Mouse (Mus musculus): ENCODE results near the gene Lrrc8d.
A peak's percentile ranks its signal among the peaks of the same experiment; 100 is the strongest.
"Not testable (repeated sequence)": the region's sequence is repeated elsewhere in the genome, so short reads cannot be mapped to it uniquely, and the experiment has no call there.

The Lrrc8d gene

DNA sequence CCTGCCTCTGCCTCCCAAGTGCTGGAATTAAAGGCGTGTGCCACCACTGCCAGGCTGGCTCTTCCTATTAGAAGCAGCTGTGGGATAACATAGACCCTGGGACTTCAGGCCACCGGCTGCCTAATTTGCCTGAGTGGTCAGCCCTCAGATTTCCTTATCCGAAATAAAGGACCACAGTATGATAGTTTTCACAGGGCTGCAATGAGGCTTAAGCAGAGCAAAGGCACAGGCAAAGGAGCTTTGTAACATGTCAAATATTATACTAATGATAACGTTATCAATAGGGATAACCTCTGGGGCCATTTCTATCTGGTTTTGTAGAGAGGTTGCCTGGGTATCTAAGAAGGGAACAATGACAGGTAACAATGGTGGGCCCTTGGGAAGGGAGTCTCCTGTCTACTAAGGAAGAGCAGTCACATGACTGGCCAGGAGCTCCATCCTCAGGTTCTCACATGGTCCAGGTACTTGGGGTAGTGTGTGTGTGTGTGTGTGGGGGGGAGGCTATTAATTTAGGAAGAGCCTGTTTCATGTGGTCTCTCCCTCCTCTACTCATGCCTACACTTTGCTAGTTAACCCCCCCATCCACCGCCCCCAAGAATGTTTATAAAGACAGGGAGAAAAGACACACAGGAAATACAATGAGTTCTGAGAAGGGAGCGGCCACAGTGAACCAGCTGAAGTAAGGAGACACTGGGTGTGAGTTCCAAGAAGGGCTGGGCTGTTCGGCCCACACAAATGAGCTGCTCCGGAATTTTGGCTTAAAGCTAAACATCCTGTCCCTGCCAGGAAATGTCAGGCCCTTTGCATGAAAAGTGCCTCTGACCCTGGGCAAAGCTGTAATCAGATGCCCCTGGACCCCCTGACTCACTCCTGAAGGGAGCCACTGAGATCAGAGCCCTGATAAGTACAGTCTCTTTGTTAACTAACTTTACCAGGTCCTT is 159.3 kb downstream of the Lrrc8d start:
- DNase-seq (ENCODE audit: low spot score in 2 of 2), result no peak

DNA sequence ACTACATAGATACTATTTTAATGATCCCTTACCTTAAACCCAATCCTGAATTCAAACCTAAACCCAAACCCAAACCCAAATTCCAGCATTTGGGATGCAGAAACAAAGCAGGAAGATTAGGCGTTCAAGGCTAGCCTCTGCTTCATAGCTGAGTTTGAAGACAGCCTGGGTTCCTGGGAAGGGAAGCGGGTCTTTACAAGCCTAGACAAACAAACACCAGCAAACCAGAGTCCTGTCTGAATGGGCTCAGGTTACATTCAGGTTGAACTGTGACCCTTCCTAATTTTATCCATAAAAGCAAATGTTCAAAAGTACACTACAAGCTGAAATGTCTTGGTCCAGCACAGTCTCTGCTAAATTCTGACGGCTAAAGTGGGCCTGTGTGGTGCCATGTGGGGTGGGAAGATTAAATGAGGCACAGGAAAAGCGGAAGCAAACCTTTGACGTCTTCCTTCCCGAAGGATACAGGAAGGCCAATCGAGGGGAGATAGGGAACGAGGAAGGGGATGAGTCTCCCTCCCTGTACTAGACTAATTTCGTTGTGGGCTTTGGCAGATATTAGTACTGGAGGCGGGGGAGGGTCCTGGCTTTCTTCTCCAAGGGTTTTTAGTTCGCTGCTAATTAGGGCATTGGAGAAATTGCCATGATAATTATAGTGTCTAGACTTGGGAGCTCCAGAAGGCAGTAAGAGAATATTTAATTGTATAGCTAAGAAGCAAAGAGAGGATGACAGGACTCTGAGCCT is 160.1 kb downstream of the Lrrc8d start:
- no peak for DNase-seq (ENCODE audit: low spot score in 2 of 2)

DNA sequence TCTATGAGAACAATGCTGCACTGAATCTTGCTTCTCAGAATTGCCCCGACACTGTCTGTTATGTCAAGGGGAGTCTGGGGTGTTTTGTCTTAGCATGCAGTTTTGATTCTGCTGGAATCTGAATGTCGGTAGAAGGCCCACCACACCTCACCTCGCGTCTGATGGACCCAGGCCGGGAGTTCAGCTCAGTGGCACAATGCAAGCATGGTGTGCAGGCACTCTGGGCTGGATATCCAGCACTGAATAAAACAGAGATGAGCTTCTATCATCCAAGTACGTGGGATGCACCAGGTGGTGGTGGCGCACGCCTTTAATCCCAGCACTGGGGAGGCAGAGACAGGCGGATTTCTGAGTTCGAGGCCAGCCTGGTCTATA is 160.7 kb downstream of the Lrrc8d start:
- no peak for DNase-seq (ENCODE audit: low spot score in 2 of 2)

DNA sequence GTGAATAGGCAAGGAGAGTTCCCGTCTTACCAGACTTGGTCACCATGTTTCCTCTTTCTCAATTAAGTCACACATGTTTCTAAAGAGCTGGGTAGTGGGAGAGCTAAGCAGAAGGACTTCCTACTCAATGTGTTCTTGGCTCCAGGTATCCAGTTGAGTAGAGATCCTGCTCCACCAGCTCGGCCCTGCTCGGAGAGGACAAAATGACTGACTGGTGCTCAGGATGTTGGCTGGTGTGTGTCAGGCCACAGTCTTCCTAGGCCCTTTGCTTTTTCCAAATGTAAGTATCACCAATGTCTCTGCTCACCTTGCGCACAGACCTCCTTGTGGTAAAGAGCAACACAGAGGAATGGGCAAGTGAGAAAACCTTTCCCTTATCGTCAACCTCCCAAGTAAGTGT is 161.8 kb downstream of the Lrrc8d start:
- DNase-seq (ENCODE audit: low spot score in 2 of 2), result no peak

DNA sequence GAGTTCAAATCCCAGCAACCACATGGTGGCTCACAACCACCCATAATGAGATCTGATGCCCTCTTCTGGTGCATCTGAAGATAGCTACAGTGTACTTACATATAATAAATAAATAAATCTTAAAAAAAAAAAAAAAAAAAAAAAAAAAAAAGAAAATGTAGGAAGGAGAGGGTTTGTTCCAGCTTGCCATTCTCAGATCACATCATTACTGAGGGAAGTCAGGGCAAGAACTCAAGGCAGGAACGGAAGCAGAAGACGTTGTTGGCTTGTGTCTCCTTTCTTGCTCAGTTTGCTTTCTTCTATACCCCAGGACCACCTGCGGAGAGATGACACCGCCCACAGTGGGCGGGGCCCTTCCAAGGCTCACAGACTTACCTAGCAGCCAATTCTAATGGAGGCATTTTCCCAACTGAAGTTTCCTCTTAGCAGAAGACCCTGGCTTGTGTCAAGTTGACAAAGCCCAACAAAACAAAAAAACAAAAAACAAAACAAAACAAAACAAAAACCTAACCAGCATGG is 165.4 kb downstream of the Lrrc8d start:
- not testable (repeated sequence) for DNase-seq (ENCODE audit: low spot score in 2 of 2)

DNA sequence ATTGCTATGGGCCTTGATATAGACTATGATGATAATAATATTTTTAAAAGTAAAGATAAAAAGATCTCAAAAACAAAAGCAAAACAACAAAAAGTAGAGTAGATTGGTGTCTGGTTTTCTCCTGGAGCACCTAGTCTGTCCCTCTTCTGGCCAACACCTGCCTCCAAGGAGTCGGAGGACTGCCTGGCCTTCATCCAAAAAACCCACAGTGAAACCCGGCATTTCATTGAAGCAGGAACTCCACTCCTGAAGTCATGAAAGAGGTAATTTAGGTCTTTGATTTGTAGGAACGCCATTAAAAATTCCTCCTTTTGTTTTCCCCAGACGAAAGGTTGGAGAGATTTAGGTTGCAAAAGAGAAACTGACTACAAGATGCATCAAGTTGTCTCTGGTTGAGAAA is 167.7 kb downstream of the Lrrc8d start:
- DNase-seq (ENCODE audit: low spot score in 2 of 2), result no peak

DNA sequence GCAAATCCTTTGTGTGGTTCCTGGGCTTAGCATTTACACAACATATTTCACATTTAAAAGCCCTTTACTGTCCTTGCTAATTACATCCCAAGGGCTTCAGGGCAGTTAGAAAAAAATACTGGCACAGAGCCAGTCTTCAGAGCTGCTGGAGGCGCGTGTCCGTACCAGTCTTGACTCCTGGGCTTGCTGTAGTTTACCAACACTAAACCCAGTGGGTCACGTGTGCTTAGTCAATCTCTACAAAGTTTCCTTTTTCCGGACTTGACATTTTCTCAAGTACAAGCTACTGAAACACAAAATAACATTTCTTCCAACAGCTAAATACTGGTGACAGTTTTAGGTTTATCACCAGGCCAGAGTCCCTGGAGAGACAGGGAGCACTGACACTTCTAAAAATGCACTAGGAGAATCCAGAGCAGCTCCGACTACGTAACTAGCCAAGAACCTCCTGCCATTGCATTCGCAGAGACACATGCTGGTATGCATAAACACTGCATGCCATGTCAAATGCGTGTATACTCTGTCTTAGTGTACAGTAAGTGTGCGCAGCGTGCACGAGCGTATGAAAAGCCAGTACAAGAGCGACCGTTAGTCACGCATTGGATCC is 168.2 kb downstream of the Lrrc8d start:
- DNase-seq (ENCODE audit: low spot score in 2 of 2), result no peak

DNA sequence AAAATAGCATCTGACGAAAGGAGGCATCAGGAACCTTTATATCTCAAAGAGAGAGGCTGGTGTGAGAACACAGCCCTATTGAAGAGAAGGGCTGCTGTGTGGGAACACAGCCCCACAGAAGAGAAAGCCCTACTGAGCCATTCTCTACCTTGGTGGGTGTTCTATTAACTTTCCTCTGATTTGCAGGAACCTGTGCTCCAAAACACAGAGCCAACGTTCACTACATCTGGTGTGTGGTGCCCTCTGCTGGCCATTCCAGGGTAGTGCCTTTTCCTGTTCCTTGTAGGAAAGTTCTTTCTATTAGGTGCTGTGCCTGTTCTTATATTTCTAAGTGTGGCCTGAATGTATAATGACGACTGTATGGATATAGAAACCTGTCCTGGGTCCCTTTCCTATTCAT is 168.8 kb downstream of the Lrrc8d start:
- peak; percentile 60 to 82 for DNase-seq (ENCODE audit: low spot score in 2 of 2)

DNA sequence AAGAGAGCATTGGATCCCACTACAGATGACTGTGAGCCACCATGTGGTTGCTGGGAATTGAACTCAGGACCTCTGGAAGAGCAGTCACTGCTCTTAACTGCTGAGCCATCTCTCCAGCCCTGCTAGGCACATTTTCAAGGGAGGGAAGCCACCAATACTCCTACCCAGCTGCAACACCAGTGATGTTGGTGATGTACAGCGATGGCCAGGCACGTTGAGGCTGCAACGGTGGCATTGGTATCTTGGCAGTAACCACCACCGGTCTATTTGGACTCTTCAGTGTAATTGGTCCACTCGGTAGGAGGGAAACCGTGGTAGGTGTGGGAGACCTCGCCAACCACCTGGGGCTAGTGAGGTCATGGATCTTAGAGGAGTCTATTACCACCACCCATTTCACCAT is 170.0 kb downstream of the Lrrc8d start:
- no peak for DNase-seq (ENCODE audit: low spot score in 2 of 2)

DNA sequence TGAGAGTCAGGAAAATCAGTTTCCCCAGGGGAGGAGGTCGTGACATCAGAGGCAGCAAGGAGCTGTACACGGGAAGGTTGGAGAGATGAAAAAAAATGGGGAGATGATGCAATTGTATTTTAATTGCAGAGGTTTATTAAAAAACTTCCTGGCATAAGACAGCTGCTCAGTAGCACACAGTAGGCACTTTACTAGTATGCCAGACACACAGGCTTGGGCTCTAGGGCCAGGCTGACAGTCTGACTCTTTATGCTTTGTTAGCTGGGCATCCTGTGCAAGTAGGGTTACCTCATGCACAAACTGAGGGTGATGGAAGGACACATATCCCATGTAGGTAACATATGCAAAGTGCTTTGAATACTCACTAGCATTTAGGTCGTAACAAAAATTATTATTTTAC is 171.4 kb downstream of the Lrrc8d start:
- no peak for DNase-seq (ENCODE audit: low spot score in 2 of 2)

DNA sequence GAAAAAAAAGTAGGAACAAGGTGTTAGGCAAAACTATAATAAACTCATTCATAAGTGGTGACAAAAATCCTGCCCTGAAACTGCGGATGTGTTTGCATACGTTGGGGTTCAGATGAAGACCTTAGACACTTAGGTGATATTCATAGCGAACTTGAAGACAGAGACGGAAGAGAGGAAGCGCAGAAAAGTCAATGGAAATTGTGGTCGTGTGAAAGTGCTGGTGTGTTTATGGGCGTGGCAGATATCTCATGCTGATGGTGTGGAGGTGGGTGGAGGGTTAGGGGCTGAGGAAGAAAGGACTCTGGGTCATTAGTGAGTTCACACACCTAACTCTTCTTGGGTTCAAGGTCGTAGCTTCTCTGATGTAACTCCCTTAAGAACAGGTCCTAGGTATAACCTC is 172.4 kb downstream of the Lrrc8d start:
- no peak for DNase-seq (ENCODE audit: low spot score in 2 of 2)

DNA sequence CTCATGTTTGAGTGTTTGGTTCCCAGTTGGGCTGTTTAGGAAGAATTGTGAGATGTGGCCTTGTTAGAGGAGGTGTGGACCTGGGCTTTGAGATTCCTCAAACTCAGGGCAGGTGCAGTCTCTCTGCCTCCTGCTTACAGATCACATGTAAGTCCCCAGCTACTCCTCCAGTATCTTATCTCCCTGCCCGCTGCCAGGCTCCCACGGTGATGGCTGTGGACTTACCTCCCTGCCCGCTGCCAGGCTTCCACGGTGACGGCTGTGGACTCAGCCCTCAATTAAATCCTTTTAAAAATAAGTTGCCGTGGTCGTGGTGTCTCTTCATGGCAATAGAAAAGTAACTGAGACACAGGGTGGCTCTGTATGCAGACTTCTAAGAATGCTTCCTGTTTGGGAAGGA is 173.1 kb downstream of the Lrrc8d start:
- DNase-seq (ENCODE audit: low spot score in 2 of 2), result no peak

DNA sequence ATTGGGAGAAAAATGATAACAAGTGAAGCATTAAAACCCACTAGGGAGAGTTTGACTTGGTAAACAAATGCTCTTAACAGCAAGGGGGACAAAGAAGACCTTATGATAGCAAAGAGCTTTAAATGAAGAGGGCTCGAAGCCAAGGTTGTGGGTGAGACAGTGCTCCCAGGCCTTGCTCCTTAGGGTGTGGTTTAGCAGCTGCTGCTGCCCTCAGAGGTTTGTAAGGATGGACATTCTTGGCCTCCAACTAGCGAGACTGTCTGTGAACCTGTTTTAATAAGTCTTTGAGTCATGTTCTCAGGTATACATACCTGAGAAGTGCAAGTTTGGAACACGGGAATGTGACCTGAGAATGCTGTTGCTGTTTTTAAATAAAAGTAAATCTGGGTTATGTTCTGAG is 174.0 kb downstream of the Lrrc8d start:
- no peak for DNase-seq (ENCODE audit: low spot score in 2 of 2)

DNA sequence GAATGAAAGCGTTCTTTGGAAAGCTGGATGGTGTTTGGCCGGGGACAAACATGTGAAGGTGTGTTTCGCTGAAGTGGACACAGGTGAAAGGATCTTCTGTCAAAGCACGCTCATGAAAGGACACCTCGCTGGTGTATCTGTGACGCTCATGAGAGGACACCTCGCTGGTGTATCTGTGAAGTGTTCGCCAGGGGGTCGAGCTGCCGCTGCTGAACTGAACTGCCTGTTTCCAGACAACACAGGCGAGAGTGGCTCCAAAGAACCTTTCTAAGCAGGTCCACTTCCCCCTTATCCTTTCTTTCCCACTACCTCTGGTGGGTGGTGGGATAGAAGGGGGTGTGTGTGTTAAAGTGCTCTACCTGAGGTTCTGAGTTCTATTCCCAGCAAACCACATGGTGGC is 174.7 kb downstream of the Lrrc8d start:
- DNase-seq (ENCODE audit: low spot score in 2 of 2), result no peak

DNA sequence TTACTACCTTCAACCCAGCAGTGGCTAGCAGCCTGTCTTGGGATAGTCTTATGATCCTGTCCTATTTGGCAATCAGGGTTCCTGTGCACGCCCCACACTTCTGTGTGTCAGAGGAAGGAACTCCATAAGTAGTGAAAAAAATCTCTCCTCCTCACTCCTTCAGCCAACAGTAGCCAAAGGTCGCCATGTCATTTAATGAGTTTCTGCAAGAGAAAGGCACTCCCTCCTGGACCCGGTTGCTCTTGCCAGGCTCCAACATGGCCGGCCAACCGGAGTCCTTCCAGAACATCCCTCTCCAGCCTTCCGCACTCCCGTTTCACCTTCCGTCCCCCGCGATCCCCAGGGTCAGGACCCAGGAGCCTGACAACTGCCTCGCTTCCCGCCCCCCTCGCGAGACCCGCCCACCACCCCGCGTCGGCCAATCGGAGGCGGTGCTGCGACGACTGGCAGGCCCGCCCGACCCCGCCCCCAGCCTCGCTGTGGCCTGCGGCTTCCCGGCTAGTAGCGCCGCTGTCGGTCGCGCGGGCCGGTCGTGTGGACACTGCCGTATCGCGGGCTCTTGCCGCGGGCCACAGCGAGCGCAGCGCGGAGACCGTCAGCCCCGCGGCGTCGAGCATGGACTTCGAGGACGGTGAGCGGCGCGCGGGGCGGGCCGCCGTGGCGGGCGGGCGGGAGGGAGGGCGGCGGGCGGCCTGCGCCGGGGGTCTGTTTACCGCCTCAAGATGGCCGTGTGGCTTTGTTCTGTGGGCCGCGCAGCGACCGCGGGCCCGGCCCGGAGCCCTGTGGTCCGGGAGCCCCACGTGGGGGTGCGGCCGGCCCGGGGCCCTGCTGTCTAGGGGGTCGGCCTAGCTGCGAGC is 176.5 kb downstream of the Lrrc8d start, which contains the start of gene Zfp326:
Zfp326 (plus strand) TSS at position 498 of the 857 bp plus-strand sequence.
- DNase-seq (ENCODE audit: low spot score in 2 of 2), result peak; percentile 79 to 92

DNA sequence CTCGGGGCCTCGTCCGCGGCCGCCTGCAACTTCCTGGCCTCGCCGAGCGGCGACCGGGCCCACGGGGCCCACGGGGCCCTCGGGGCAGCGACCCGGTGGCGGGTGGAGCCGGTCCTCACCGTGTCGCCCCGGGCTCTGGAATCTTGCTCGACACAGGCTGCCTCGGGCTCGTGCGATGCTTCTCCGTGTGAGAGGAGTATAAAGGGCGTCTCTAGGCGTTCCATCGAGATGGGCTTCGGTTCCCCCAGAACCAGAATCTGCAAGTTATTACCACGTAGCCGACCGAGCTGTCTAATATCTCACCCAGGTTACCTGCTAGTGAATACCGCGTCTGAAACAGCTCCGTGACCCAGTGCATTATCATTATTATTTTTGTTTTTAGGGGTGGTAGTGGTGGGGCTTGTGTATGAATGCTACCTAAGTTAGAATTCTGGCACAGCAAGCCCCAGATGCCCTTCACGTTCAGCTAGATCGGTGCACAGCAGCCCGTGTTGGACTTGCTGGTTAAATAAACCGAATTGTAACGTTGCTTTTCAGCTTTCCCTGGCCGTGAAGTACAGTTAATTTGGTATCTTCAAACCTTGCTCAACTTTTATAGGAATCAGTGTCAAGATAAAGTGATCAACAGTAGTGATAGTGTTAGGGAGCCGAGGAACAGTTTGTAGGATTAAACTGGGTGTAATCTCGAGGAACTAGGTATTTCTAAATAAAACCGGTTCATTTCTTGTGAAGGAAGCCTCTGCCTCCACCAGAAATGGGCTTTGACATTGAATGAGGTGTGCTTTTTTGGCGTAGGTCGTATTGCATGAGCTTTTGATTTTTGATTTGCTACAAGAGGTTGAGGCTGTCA is 177.4 kb downstream of the Lrrc8d start:
- DNase-seq (ENCODE audit: low spot score in 2 of 2), result peak in 1 of 2 experiments; percentile 22

All from thymus, postnatal 10 days (tissue).